Mouse (Mus musculus) liver, adult 2 months (tissue): ENCODE results near the gene Dock1.

Experiments
- CTCF ChIP-seq: fragments of 200-500 bp; IDR thresholded peaks from 2 replicates; pipeline ENCODE4 v1.5.1; 2011; ENCODE audit warnings: low read depth, low read length, control low read depth
- POLR2A ChIP-seq: fragments of 200-500 bp; IDR thresholded peaks from 2 replicates; pipeline ENCODE4 v1.6.1; 2011; ENCODE audit warnings: low read length, control low read depth; ENCODE audit not compliant: insufficient read depth; ENCODE audit errors: extremely low read depth

- no peak for TF ChIP-seq CTCF
- no peak for TF ChIP-seq POLR2A
Observed at GRCm38 (mm10) chr7:134823891-134824290, 153.4 kb downstream of the Dock1 start.
